Mouse (Mus musculus) heart, adult 2 months (tissue): ENCODE data around the gene Eml2. TPM values are rescaled to one million over a fixed set of nuclear protein-coding genes. Genes with fewer than 3 reads are reported as not detected.

Source experiments
- DNase-seq, 2 experiments: peaks; one replicate each; pipeline ENCODE4 v3.0.0; 2021
- H3K27ac ChIP-seq: fragments of 200-600 bp; 2 replicates; pipeline ENCODE4 v1.8.1; 2022
- H3K27me3 ChIP-seq: fragments of 200-500 bp; 2 replicates; pipeline ENCODE4 v1.6.1; 2012; ENCODE audit warnings: mild to moderate bottlenecking, low read length, inconsistent platforms, mixed read lengths; ENCODE audit not compliant: control insufficient read depth, insufficient read depth
- H3K36me3 ChIP-seq: fragments of 200-500 bp; 2 replicates; pipeline ENCODE4 v1.6.1; 2012; ENCODE audit warnings: low read length, inconsistent platforms; ENCODE audit not compliant: control insufficient read depth, insufficient read depth
- H3K4me1 ChIP-seq: fragments of 200-500 bp; 2 replicates; pipeline ENCODE4 v1.6.1; 2011; ENCODE audit warnings: low read length; ENCODE audit not compliant: control insufficient read depth, insufficient read depth
- H3K4me3 ChIP-seq: fragments of 200-600 bp; 2 replicates; pipeline ENCODE4 v1.8.1; 2022
- H3K79me2 ChIP-seq: fragments of 200-500 bp; replicated peaks from 2 replicates; pipeline ENCODE4 v1.6.1; 2012; ENCODE audit warnings: mild to moderate bottlenecking, inconsistent platforms, low read length, moderate library complexity, mixed read lengths; ENCODE audit not compliant: control insufficient read depth, insufficient read depth
- H3K9ac ChIP-seq: fragments of 200-500 bp; 2 replicates; pipeline ENCODE4 v1.6.1; 2012; ENCODE audit warnings: low read depth, mild to moderate bottlenecking, control low read depth, inconsistent platforms, low read length, mixed read lengths
- CTCF ChIP-seq: fragments of 200-600 bp; IDR thresholded peaks from 2 replicates; pipeline ENCODE4 v1.8.1; 2022; ENCODE audit warnings: antibody characterized with exemption, mild to moderate bottlenecking, moderate library complexity
- EP300 ChIP-seq: fragments of 200-500 bp; IDR thresholded peaks from 2 replicates; pipeline ENCODE4 v1.6.1; 2011; ENCODE audit warnings: low read depth, low read length, control low read depth; ENCODE audit not compliant: insufficient read depth
- POLR2A ChIP-seq: fragments of 200-500 bp; IDR thresholded peaks from 2 replicates; pipeline ENCODE4 v1.6.1; 2011; ENCODE audit warnings: mild to moderate bottlenecking, low read depth, low read length, control low read depth; ENCODE audit not compliant: insufficient read depth
- WGBS: fragments of 180-500 bp; shearing (Covaris S2); methylation state at CpG from one replicate; pipeline ENCODE4 v1.1.7; 2018; 5-methylcytosine and 5-hydroxymethylcytosine counted together
- intact Hi-C: fragments of 180-260 bp; cut with DNase I; formaldehyde crosslinking; loops from one replicate; pipeline ENCODE4 v1.15.1; 2025
- polyA plus RNA-seq: library from polyadenylated mRNA; depleted of rRNA; stranded (reverse); fragments of >200 nt; gene quantifications from 2 replicates; pipeline ENCODE4 v1.2.3, GENCODE M21; 2012
- total RNA-seq, 2 experiments: library from RNA; stranded (reverse); gene quantifications; 2 replicates each; pipeline ENCODE4 v1.2.3; 2021

The Eml2 gene
- total and polyA plus RNA-seq, 3 experiments, result 35.6 to 38.8 (median 38.7) TPM

GRCm38 (mm10) chr7:19136673-19137334 lies 39.4 kb upstream of the Eml2 start:
- H3K4me3 ChIP-seq, result no peak overlapping the region
- no peaks in the 10 kb centered on the region for H3K27me3 ChIP-seq
- intact Hi-C loops, result no loop called here
- WGBS, result 90% methylated on average over 38 of the region's 38 CpGs
- H3K4me1 ChIP-seq, result peaks cover 2% of the 10 kb centered on the region; the same call in 1 of the 2 replicates
- H3K27ac ChIP-seq, result no peak overlapping the region
- no peak for TF ChIP-seq EP300
- TF ChIP-seq CTCF, result no peak
- no peak for TF ChIP-seq POLR2A
- no peak overlapping the region for H3K9ac ChIP-seq
- no peak for DNase-seq
- H3K36me3 ChIP-seq, result no peaks in the 10 kb centered on the region
- peaks cover 2% of the 10 kb centered on the region for H3K79me2 ChIP-seq

- H3K4me1 ChIP-seq, result no peaks in the 10 kb centered on the region
- H3K4me3 ChIP-seq, result no peak overlapping the region
- no peaks in the 10 kb centered on the region for H3K36me3 ChIP-seq
- no peaks in the 10 kb centered on the region for H3K27me3 ChIP-seq
- H3K9ac ChIP-seq, result no peak overlapping the region
- intact Hi-C loops, result no loop called here
- WGBS, result 46% methylated on average over 5 of the region's 5 CpGs
- DNase-seq, result peak; percentile 31 to 53
- peak; percentile 67 for TF ChIP-seq CTCF
- TF ChIP-seq EP300, result no peak
- H3K79me2 ChIP-seq, result peaks cover 2% of the 10 kb centered on the region
- H3K27ac ChIP-seq, result no peak overlapping the region
These were observed 38.8 kb upstream of the Eml2 start for GRCm38 (mm10) chr7:19137380-19137779.

- TF ChIP-seq POLR2A (no peak), EP300 (no peak), CTCF (no peak)
- H3K36me3 ChIP-seq, result no peaks in the 10 kb centered on the region
- DNase-seq, result no peak
- H3K27ac ChIP-seq, result no peak overlapping the region
- intact Hi-C loops, result no loop called here
- no peaks in the 10 kb centered on the region; the same call in 1 of the 2 replicates for H3K4me1 ChIP-seq
- no peak overlapping the region for H3K9ac ChIP-seq
- WGBS, result 84% methylated on average over 10 of the region's 10 CpGs
- no peaks in the 10 kb centered on the region for H3K27me3 ChIP-seq
- no peak overlapping the region for H3K4me3 ChIP-seq
- H3K79me2 ChIP-seq, result no peaks in the 10 kb centered on the region; the same call in 1 of the 2 replicates
These were observed 29.4 kb upstream of the Eml2 start for GRCm38 (mm10) chr7:19146793-19147192.

- Histone ChIP-seq H3K9ac (no peak overlapping the region), H3K36me3 (no peaks in the 10 kb centered on the region), H3K79me2 (no peaks in the 10 kb centered on the region; the same call in 1 of the 2 replicates), H3K4me1 (no peaks in the 10 kb centered on the region; the same call in 1 of the 2 replicates), H3K27me3 (no peaks in the 10 kb centered on the region), H3K27ac (no peak overlapping the region), H3K4me3 (no peak overlapping the region)
- TF ChIP-seq EP300 (no peak), CTCF (no peak), POLR2A (no peak)
- 42% methylated on average over 6 of the region's 6 CpGs for WGBS
- intact Hi-C loops, result loop anchor here (1.0 kb wide), 1 partner anchor 15 kb away; no protein-coding TSS in a partner anchor
- DNase-seq, result no peak
These were observed 28.6 kb upstream of the Eml2 start for GRCm38 (mm10) chr7:19147497-19148045.

GRCm38 (mm10) chr7:19148180-19148874 lies 27.9 kb upstream of the Eml2 start:
- H3K4me3 ChIP-seq, result peak overlapping the region; percentile 62
- H3K4me1 ChIP-seq, result no peaks in the 10 kb centered on the region; the same call in 1 of the 2 replicates
- no peak for DNase-seq
- intact Hi-C loops, result loop anchor here (1.0 kb wide), 1 partner anchor 16 kb away; no protein-coding TSS in a partner anchor
- H3K36me3 ChIP-seq, result no peaks in the 10 kb centered on the region
- WGBS, result 6% methylated on average over 20 of the region's 20 CpGs
- TF ChIP-seq EP300 (no peak), POLR2A (no peak), CTCF (no peak)
- H3K27me3 ChIP-seq, result no peaks in the 10 kb centered on the region
- peak overlapping the region; percentile 82 for H3K9ac ChIP-seq
- no peaks in the 10 kb centered on the region; the same call in 1 of the 2 replicates for H3K79me2 ChIP-seq
- H3K27ac ChIP-seq, result peak overlapping the region; percentile 86
